Mouse (Mus musculus) cortical plate, adult 2 months (tissue): ENCODE measurements at regions not wholly inside any gene's neighbourhood (a gene's known extent, or its start where the extent isn't known, plus 50 kb on each side); places are given as distances from the start of the nearest gene placed in this dataset.

ENCODE experiments used
- CTCF ChIP-seq: fragments of 200-500 bp; IDR thresholded peaks from 2 replicates; pipeline ENCODE4 v1.5.1; 2011; ENCODE audit warnings: mild to moderate bottlenecking, control low read depth, low read length; ENCODE audit not compliant: insufficient read depth; ENCODE audit errors: extremely low read depth
- POLR2A ChIP-seq: fragments of 200-500 bp; IDR thresholded peaks from 2 replicates; pipeline ENCODE4 v1.6.1; 2011; ENCODE audit warnings: mild to moderate bottlenecking, low read length, control low read depth; ENCODE audit not compliant: insufficient read depth; ENCODE audit errors: extremely low read depth

DNA sequence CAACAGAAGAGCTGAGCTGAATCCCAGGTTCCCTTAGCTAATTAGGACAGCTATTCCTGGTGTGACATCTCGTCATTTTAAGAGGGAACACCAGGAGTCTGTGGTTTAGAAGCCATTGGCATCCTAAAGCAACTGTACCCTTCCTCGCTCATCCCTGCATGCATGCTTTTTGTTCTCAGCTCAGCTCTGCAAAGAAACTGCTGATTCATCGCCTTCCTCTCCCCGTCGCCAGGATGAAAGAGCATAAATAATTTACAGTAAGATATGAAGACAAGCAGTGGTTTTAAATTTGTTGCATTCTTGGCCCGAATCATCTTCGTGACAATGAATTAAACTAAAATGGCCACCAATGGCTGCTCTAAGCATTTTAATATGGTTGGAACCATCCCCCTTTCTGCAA lies 1272.9 kb downstream of the Synb start:
- TF ChIP-seq CTCF = no peak
- TF ChIP-seq POLR2A = no peak
